Mouse (Mus musculus) CD4-positive helper T cell, adult 2 months (primary cell): ENCODE data around the gene Egfl8.
A peak's percentile ranks its signal among the peaks of the same experiment; 100 is the strongest.

Experiments
- DNase-seq: peaks from one replicate; pipeline ENCODE4 v3.0.0-alpha.2; 2012; ENCODE audit warnings: low read depth, missing footprints, low spot score

The Egfl8 gene

DNA sequence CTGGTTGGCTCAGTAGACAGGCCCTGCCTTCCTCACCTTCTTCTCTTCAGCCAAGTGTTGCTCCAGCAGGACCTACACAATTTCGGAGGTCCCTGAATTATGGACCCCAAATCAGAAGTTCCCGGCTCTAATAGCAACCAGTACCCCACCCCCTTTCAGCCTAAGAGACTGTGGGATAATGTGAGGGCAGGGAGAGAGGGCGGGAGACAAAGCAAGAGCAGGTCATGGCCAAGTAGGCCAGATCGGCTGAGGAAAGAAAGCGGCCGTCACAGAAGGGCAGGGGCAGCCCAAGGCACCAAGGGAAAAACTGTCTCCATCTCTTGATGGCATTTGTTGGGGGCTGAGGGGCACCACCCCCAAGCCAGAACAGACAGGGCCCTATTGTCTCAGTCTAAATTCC is at the start of gene Egfl8:
Gene Egfl8, minus strand, starts transcription at position 101 of the 400 bp plus-strand sequence.
- DNase-seq = no peak

DNA sequence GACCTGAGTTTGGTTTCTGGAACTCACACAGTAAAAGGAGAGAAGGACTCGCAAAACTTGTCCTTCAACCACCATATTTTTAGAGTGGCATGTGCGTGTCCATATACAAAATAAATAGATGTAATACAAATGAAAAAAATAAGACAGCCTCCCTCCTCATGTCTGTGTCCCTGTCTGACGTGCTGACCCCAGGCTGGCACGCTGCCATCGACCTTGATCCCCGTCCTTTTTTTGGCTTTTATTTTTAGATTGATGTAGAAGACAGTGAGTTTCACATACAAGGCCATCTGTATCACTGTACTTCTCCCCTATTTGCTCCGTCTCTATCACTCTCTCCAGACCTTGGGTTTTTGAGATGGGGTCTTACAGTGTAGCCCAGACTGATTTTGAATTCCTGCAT is 48.7 kb upstream of the Egfl8 start:
- no peak for DNase-seq

DNA sequence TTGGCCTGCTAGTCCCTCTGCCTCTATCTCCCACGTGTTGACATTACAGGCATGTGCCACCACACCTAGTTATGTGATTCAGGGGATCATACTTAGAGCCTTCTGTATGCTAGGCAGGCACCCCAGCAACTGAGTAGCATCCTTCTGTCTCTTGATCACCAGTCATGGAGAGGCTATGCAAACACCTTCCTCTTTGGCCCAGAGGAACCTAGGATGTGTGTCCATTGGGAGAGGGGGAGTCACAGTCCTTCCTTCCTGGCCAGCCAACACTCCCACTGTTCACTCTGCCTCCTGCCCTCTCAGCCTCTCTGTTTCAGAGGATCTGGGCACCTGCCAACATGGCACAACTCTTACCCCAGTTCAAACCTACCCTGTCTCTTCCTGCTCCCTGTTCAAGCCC is 47.8 kb upstream of the Egfl8 start:
- DNase-seq = no peak

GRCm38 (mm10) chr17:34662978-34663377 is 47.2 kb upstream of the Egfl8 start:
- DNase-seq = no peak

- DNase-seq = no peak
These were observed 46.7 kb upstream of the Egfl8 start for GRCm38 (mm10) chr17:34662468-34662867.

DNA sequence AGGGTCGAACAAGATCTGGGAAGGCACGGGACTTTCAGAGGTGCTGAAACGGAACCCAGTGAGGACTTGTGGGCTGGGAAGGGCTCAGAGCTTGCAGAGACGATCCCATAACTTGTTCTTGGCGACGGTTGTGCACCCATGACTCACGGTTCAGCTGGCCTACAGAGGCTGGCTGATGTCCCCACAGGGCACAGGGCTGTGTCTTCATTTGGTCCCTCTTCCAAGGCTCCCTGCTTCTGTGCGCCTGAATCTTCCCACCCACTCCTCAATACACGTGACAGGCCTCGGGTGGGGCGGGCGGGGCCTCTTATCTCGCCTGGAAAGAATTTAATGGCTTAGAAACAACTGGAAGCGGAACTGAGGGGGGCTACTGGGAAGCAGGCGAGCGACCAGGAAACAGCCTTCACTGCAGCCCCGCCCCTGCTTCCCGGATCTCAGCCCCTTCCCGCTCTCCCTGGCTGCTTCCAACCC is 45.4 kb upstream of the Egfl8 start:
- DNase-seq = no peak

- no peak for DNase-seq
These were observed 44.6 kb upstream of the Egfl8 start for GRCm38 (mm10) chr17:34660259-34660820.

GRCm38 (mm10) chr17:34659897-34660214 is 44.1 kb upstream of the Egfl8 start:
- no peak for DNase-seq

DNA sequence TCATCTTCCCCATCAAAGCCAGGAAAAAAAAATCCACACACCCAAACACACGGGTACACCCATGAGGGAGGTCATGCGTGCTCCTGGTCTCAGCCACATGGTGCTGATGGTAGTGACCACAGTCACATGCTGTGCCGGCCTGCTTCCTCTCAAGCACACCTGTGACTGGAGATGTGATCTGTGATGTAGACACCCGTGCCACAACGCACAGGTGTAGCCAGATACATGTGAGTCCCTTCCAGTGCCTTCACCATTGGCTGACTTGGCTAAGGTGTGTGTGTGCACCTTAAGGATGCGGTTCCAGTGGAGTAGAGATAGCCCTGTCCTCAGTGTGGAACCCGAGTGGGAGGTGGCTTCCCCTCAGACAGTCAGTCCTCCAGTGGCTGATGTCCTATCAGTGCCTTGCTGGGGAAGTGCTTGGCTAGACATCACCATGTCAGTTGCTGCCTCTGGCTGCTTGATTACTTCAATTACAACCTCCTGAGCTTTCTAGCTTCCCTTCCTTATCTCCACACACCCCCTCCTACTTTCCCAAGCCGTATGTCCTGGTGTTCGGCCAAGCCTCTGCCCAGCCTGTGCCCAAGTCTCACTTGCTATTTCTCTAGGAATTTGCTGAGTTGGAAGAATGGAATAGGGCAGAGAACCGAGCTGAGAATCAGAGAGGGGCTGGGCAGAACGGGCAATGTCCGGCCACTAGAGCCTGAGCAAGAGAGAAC is 43.6 kb upstream of the Egfl8 start:
- DNase-seq = no peak

- no peak for DNase-seq
These were observed 42.8 kb upstream of the Egfl8 start for GRCm38 (mm10) chr17:34658591-34658990.

DNA sequence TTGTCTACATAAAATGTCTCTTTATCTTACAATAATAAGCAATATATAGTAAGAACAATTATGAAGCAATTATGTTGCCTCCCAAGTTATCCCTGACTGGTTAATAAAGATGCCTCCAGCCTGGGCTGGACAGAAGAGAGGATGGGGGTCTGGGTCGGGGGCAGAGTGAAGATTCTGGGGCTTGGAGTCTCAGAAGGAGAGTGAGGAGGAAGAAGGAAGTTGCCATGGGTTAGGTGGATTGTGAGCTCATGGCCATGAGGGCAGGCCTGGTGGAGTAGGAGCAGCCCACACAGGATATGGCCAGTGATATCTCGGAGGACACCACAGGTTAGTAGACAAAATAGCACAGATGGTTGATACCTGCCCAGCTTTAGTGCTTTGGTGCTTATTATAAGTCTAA is 42.4 kb upstream of the Egfl8 start:
- DNase-seq = no peak

- DNase-seq = no peak
These were observed 41.5 kb upstream of the Egfl8 start for GRCm38 (mm10) chr17:34657271-34657670.

DNA sequence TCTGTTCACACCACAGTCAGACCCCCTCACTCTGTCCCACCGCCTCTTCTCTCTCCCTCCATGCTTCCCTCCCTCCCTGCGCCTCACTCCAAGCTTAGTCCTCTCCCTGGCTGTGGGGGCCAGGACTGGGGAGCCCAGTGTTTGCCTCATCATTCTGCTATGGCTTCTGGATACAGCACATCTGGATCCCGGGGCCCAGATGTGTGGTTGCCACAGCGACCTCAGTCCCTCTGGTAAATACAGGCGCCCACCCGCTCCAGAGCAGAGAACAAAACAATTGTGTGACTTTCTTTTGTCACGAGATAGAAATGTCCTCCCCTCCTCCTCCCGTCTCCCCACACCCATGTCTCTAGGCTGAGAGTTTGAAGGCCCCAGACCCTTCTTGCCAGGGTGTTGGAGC is 40.9 kb upstream of the Egfl8 start:
- no peak for DNase-seq

- no peak for DNase-seq
These were observed 39.8 kb upstream of the Egfl8 start for GRCm38 (mm10) chr17:34655581-34655991.

GRCm38 (mm10) chr17:34655160-34655559 is 39.4 kb upstream of the Egfl8 start:
- no peak for DNase-seq

DNA sequence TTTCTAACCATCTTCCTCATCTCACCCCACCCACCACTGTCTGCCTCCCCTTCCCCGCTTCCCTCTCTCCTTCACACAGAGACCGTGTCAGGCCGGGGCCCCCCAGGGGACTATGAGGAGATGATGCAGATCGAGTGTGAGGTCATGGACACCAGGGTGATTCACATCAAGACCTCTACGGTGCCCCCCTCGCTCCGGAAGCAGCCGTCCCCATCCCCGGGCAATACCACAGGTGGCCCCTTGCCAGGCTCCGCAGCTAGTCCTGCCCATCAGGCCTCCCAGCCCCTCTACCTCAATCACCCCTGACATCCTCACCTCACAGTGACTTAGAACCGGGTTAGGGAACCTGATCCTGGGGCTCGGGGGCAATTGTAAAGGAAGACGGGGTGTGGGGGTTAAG is 38.6 kb upstream of the Egfl8 start:
- no peak for DNase-seq

- DNase-seq = peak; percentile 45
These were observed 38.0 kb upstream of the Egfl8 start for GRCm38 (mm10) chr17:34653746-34654285.

GRCm38 (mm10) chr17:34652985-34653384 is 37.2 kb upstream of the Egfl8 start:
- no peak for DNase-seq

- DNase-seq = no peak
These were observed 36.8 kb upstream of the Egfl8 start for GRCm38 (mm10) chr17:34652546-34652945.

- peak; percentile 32 for DNase-seq
These were observed 35.9 kb upstream of the Egfl8 start for GRCm38 (mm10) chr17:34651507-34652221.

DNA sequence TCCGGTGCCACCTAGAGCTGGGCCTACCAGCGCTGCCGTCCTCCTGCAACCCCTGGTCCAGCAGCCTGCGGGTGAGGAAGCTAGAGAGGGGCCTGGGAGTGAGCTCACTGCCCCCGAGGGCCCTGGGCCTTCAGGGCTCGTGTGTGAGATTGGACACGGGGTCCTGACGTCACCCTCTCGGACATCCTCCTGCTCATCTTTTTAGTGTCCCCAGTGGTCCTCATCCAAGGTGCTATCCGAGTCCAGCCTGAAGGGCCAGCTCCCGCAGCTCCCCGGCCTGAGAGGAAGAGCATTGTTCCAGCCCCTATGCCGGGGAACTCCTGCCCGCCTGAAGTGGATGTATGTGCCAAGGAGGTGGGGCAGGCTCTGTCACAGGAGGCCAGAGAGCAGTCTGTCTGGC is 35.0 kb upstream of the Egfl8 start:
- no peak for DNase-seq

- DNase-seq = no peak
These were observed 33.5 kb upstream of the Egfl8 start for GRCm38 (mm10) chr17:34649106-34649864.
